9 mouse cellular contexts compared by ENCODE assay signal in the genomic region with DNA sequence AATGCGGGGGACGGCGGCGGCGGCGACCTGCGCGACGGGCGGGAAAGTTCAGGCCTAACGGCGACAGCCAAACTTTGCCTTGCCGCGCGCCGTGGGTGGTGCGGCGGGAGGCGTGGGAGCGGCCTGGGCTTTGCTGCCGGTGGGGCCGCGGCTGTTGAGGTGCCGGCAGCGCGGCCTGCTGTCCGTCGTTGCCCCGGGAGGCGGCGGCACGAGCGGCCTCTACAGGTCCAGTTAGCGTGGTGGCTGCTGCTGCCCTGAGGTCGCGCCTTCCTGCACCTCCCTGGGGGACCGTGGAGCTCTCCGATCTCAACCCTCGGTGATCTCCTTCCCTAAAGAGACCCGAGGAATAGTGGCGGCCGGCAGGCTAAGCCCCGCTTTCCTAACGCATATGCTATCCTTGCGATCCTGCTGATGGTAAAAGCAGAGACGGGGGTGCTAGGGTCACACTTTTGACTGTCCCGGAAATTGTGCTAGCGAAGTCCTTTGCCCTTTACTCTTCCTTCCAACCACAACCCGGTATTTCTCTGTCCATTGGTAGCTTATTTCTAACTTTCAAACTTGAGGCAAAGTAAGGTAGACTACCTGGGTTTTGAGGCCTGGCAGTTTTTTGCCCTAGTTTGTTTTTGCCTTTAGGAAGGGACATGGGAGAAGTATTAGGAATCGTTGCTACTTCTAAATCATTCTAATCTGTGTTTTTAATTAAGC. TPM values are rescaled to one million over a fixed set of nuclear protein-coding genes. Genes with fewer than 3 reads are reported as not detected.
DNase-seq lines count a peak whose midpoint lies in the region; ATAC-seq and TF ChIP-seq lines count a peak whose summit lies in the region.
"Had no signal": no experiment of that assay in that cellular context is flagged by ENCODE, and none has a peak within 500 bp of the region (broad histone marks: within the 10 kb centered on the region; RNA-seq: fewer than 3 reads in every experiment).

No protein-coding gene starts in this region.

- DNase-seq in CH12.LX (ENCODE audit: extremely low read depth) (peak; percentile 44), R1 (ENCODE audit: low read depth, low spot score) (peak; percentile 48)
- peak; percentile 76 for DNase-seq in heart, postnatal 4 days
- DNase-seq in limb, embryonic 11.5 days (ENCODE audit: low spot score): no peak
- peak; percentile 77 for DNase-seq in midbrain, embryonic 10.5 days (ENCODE audit: low spot score)
- DNase-seq in testis, postnatal 10 days (ENCODE audit: low spot score): peak; percentile 79
- no peak for DNase-seq in cerebellum, postnatal 4 days (ENCODE audit: low spot score in 2 of 2)

- under 1% methylated on average over 45 of the region's 50 CpGs for WGBS in limb, embryonic 11.5 days
- WGBS in midbrain, embryonic 10.5 days: under 1% methylated on average over 50 of the region's 50 CpGs

- peak overlapping the region; percentile 90; the same call in 1 of the 2 replicates for H3K4me2 ChIP-seq in CH12.LX (ENCODE audit: insufficient read depth, low read depth, poor library complexity, severe bottlenecking)
- peak overlapping the region; percentile 61 for H3K4me2 ChIP-seq in limb, embryonic 11.5 days (ENCODE audit: low read depth, severe bottlenecking)

- TF ChIP-seq EP300 in CH12.LX (IDR thresholded peaks at IDR 0.05; ENCODE audit: low read length): no peak

- TF ChIP-seq CTCF in CH12.LX (conservative IDR thresholded peaks at IDR 0.05 in 1 of 2, IDR thresholded peaks at IDR 0.05 in 1 of 2; ENCODE audit: low read depth in 2 of 2, low read length in 2 of 2): peak in 1 of 2 experiments; percentile 46; a peak in 2 of 4 replicates
- peak; percentile 34; the same call in 1 of the 2 replicates for TF ChIP-seq CTCF in embryonic fibroblast, embryonic 13.5 days (IDR thresholded peaks at IDR 0.05; ENCODE audit: borderline replicate concordance, insufficient read depth, low read length)

- peaks cover 3 to 33% of the 10 kb centered on the region in 2 experiments; a peak in 2 of 4 replicates for H3K4me1 ChIP-seq in CH12.LX (ENCODE audit: control insufficient read depth in 1 of 2, insufficient read depth in 2 of 2)
- no peaks in the 10 kb centered on the region for H3K4me1 ChIP-seq in embryonic fibroblast, embryonic 13.5 days (ENCODE audit: control insufficient read depth, insufficient read depth, low read length)
- peaks cover 8% of the 10 kb centered on the region for H3K4me1 ChIP-seq in limb, embryonic 11.5 days (ENCODE audit: control insufficient read depth, insufficient read depth, low read length)
- peaks cover 30% of the 10 kb centered on the region for H3K4me1 ChIP-seq in midbrain, embryonic 10.5 days

- TF ChIP-seq POLR2A in CH12.LX (IDR thresholded peaks at IDR 0.05; ENCODE audit: low read depth, low read length): no peak
- TF ChIP-seq POLR2A in embryonic fibroblast, embryonic 13.5 days (IDR thresholded peaks at IDR 0.05; ENCODE audit: low read depth, low read length): no peak

- dilution Hi-C loops in CH12.LX (cut with MboI; ENCODE audit: extremely low pct_ligation_motif_present, extremely low pct_unique_long_range_greater_than_20kb, low sequenced_read_pairs): no loop called here

- H3K27me3 ChIP-seq in CH12.LX (replicated peaks): no peaks in the 10 kb centered on the region
- no peaks in the 10 kb centered on the region for H3K27me3 ChIP-seq in limb, embryonic 11.5 days (ENCODE audit: control insufficient read depth, insufficient read depth, low read length)
- H3K27me3 ChIP-seq in midbrain, embryonic 10.5 days (ENCODE audit: low read depth, poor library complexity, severe bottlenecking): no peaks in the 10 kb centered on the region

- peak overlapping the region; percentile 89 for H3K27ac ChIP-seq in CH12.LX (ENCODE audit: insufficient read depth, low read depth)
- peak overlapping the region; percentile 97 for H3K27ac ChIP-seq in embryonic fibroblast, embryonic 13.5 days (ENCODE audit: insufficient read depth, low read length)
- peak overlapping the region; percentile 96 for H3K27ac ChIP-seq in limb, embryonic 11.5 days (replicated peaks; ENCODE audit: low read depth, low read length)
- peak overlapping the region; percentile 98 for H3K27ac ChIP-seq in midbrain, embryonic 10.5 days (replicated peaks)

- H3K36me3 ChIP-seq in CH12.LX (replicated peaks in 1 of 2; ENCODE audit: control insufficient read depth in 1 of 2, insufficient read depth in 1 of 2, low read length in 1 of 2): peaks cover 6 to 15% of the 10 kb centered on the region in 2 experiments
- no peaks in the 10 kb centered on the region for H3K36me3 ChIP-seq in limb, embryonic 11.5 days (ENCODE audit: control insufficient read depth, insufficient read depth, low read length)
- H3K36me3 ChIP-seq in midbrain, embryonic 10.5 days: peaks cover 13% of the 10 kb centered on the region

- peak overlapping the region; percentile 83 for H3K9ac ChIP-seq in CH12.LX (ENCODE audit: insufficient read depth, low read depth)
- H3K9ac ChIP-seq in limb, embryonic 11.5 days (ENCODE audit: low read length): peak overlapping the region; percentile 93

- peaks cover 48% of the 10 kb centered on the region for H3K79me2 ChIP-seq in CH12.LX (replicated peaks; ENCODE audit: control insufficient read depth, extremely low read depth, insufficient read depth, poor library complexity, severe bottlenecking)

- peak overlapping the region; percentile 87 to 98 (median 97) for H3K4me3 ChIP-seq in CH12.LX (replicated peaks in 1 of 3; ENCODE audit: low read depth in 2 of 3, low read length in 2 of 3, poor library complexity in 1 of 3)
- peak overlapping the region; percentile 100 for H3K4me3 ChIP-seq in embryonic fibroblast, embryonic 13.5 days (ENCODE audit: insufficient read depth, low read length)
- H3K4me3 ChIP-seq in limb, embryonic 11.5 days (ENCODE audit: low read depth, low read length): peak overlapping the region; percentile 88
- H3K4me3 ChIP-seq in midbrain, embryonic 10.5 days: peak overlapping the region; percentile 99

- ATAC-seq in limb, embryonic 11.5 days (ENCODE audit: insufficient number of reproducible peaks, low FRiP score, low TSS enrichment, low read depth): peak; percentile 6; the same call in 1 of the 2 replicates

- no peak for TF ChIP-seq RAD21 in CH12.LX (IDR thresholded peaks at IDR 0.05; ENCODE audit: low read depth, low read length)

- no peaks in the 10 kb centered on the region for H3K9me3 ChIP-seq in CH12.LX (replicated peaks; ENCODE audit: low read length)
- H3K9me3 ChIP-seq in limb, embryonic 11.5 days (ENCODE audit: control insufficient read depth, low read length): no peaks in the 10 kb centered on the region
- no peaks in the 10 kb centered on the region for H3K9me3 ChIP-seq in midbrain, embryonic 10.5 days (replicated peaks)

- in situ Hi-C loops in CH12.LX (cut with MboI; ENCODE audit: low pct_ligation_motif_present, low pct_unique_long_range_greater_than_20kb, low sequenced_read_pairs): no loop called here

TF ChIP-seq in CH12.LX, 34 proteins besides CTCF, POLR2A, EP300 and RAD21:
- TF ChIP-seq SIN3A (IDR thresholded peaks at IDR 0.05; ENCODE audit: low read length) (peak; percentile 26), CHD1 (IDR thresholded peaks at IDR 0.05; ENCODE audit: low read depth, low read length) (0 out of 2 replicates have a peak, but pooled peaks have one; percentile 10), MXI1 (IDR thresholded peaks at IDR 0.05; ENCODE audit: low read depth, low read length) (peak; percentile 56; the same call in 1 of the 2 replicates), UBTF (IDR thresholded peaks at IDR 0.05; ENCODE audit: low read depth, low read length) (peak; percentile 90), MAX (IDR thresholded peaks at IDR 0.05; ENCODE audit: low read length) (no peak)

RNA-seq across cellular contexts. Expression of gene Prpf4b, which starts 0.8 kb away (rescaled TPM):
- 51.1 and 62.7 TPM in 2 replicates for total RNA-seq in CH12.LX (2012; rRNA removed)
- total RNA-seq in CH12.LX (2014; rRNA removed): 57.3 and 68.8 TPM in 2 replicates
- polyA plus RNA-seq in CH12.LX (2012; ENCODE audit: insufficient read length, low read depth): 94.9 and 112 TPM in 2 replicates
- 91.7 and 98.5 TPM in 2 replicates for polyA plus RNA-seq in embryonic fibroblast, embryonic 13.5 days (2011; ENCODE audit: insufficient read length, low read depth, missing spikeins)
- total RNA-seq in heart, postnatal 4 days (2021): 10 to 100 TPM; 49.3 to 51.7 TPM
- polyA plus RNA-seq in limb, embryonic 11.5 days (2014; fragmentation: Nextera tagmentation; extraction: Ambion mirVana): 97.8 and 114 TPM in 2 replicates
- 77.1 and 77.2 TPM in 2 replicates for polyA plus RNA-seq in midbrain, embryonic 10.5 days (2016; fragmentation: Nextera tagmentation; extraction: Ambion mirVana)

RNA-seq across cellular contexts. Expression of gene Fam217a, which starts 48.2 kb away (rescaled TPM):
- total RNA-seq in CH12.LX (2012; rRNA removed) (not detected in 2 replicates), CH12.LX (2014; rRNA removed) (not detected in 2 replicates)
- not detected in 2 replicates for polyA plus RNA-seq in CH12.LX (2012; ENCODE audit: insufficient read length, low read depth)
- not detected in 2 replicates for polyA plus RNA-seq in embryonic fibroblast, embryonic 13.5 days (2011; ENCODE audit: insufficient read length, low read depth, missing spikeins)
- total RNA-seq in heart, postnatal 4 days (2021): under 1 TPM; 0.56 to 0.76 TPM
- polyA plus RNA-seq in limb, embryonic 11.5 days (2014; fragmentation: Nextera tagmentation; extraction: Ambion mirVana): 0.84 and 1.1 TPM in 2 replicates
- 0.62 and 0.95 TPM in 2 replicates for polyA plus RNA-seq in midbrain, embryonic 10.5 days (2016; fragmentation: Nextera tagmentation; extraction: Ambion mirVana)

RNA-seq across cellular contexts. Expression of gene 4933417A18Rik, which starts 48.3 kb away (rescaled TPM):
- total RNA-seq in CH12.LX (2012; rRNA removed) (not detected in 2 replicates), CH12.LX (2014; rRNA removed) (not detected in 2 replicates)
- polyA plus RNA-seq in CH12.LX (2012; ENCODE audit: insufficient read length, low read depth): not detected in 2 replicates
- not detected in 2 replicates for polyA plus RNA-seq in embryonic fibroblast, embryonic 13.5 days (2011; ENCODE audit: insufficient read length, low read depth, missing spikeins)
- not detected for total RNA-seq in heart, postnatal 4 days (2021)
- not detected in 2 replicates for polyA plus RNA-seq in limb, embryonic 11.5 days (2014; fragmentation: Nextera tagmentation; extraction: Ambion mirVana)
- polyA plus RNA-seq in midbrain, embryonic 10.5 days (2016; fragmentation: Nextera tagmentation; extraction: Ambion mirVana): not detected in 2 replicates
- total RNA-seq: layer of hippocampus, adult 8-10 months had no signal

Comparison
In these comparisons a context has a peak if more than half of its experiments do, and no peak if none do; other contexts are left out.
1. DNase-seq: peak in CH12.LX (single experiment), R1 (single experiment), heart, postnatal 4 days (single experiment), midbrain, embryonic 10.5 days (single experiment) and testis, postnatal 10 days (single experiment); none in limb, embryonic 11.5 days (single experiment) and cerebellum, postnatal 4 days (0 of 2).
2. Peak in every context shown above with its lines, with median percentiles within 50 percentile points of each other: H3K27ac ChIP-seq and H3K4me3 ChIP-seq.